Mouse (Mus musculus) stomach, postnatal 0 days (tissue): ENCODE measurements around the gene Slc4a4.

Experiments
- CTCF ChIP-seq: IDR thresholded peaks from 2 replicates; pipeline ENCODE4 v1.5.1; 2016; ENCODE audit warnings: antibody characterized with exemption, low read depth, mild to moderate bottlenecking, moderate library complexity
- EP300 ChIP-seq: optimal IDR thresholded peaks from 2 replicates; pipeline ENCODE3; 2016; ENCODE audit warnings: antibody characterized with exemption

DNA sequence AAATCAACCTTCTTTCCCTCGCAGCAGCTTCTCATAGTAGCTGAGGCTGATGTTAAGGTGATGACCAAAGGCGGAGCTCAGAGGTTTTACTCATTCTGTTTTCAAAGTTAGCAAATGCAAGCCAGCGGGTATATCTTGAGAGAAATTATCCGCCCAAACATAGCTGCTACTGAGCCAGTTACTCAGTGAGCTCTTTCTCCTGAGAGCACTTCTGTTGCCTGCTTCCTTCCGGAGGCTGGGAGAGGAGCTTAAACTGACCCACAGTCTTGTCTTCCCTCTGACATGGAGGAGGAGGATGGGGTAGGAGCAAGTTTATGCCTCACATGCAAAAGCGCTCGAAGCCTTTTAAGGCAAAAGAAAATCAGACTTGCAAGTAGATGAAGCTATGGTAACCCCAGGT is 201.3 kb downstream of the Slc4a4 start:
- TF ChIP-seq CTCF (no peak), EP300 (no peak)
